Mouse (Mus musculus): ENCODE results near the gene Fbxl17.
A peak's percentile ranks its signal among the peaks of the same experiment; 100 is the strongest.

The Fbxl17 gene

DNA sequence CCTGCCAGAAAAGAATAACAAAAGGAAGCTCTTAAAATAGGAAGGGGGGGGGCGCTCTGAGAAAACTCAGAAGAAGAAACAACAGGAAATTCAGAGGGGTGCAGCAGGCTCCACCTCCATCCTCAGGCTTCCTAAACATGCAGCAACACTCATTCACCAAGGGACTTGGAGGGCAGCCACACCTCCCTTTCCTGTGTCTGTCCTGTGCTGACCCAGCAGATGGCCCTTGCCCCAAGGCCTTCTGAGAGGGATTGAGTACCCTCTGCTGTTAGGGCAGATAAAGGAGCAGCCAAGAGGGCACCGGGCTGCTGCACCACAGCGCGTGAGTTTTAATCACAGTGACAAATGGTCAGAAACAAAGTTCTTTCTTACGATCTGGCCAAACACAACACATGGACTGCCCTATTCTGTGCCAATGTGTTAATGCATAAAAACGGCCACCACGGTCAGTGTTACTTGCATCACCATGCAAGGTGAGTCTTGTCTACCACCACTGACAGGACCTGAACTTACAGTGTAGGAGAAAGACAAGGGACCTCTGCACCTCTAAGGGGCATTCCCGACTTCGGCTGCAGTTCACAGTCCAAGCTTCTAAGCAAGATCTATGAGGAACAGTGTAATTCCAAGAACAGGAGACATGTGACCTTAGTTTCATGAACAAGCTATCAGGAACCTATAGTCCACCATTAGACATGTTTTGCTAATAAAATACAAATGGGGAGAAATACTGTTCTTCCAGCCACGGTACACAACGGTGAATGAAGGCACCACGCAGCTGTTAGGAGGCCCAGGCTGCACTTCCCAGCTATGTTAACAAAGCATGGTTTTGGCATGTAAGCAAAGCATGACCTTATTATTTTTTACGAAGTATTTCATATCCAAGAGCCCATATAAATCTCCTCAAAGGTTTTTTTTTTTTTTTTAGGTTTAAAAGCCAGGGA lies 96.8 kb downstream of the Fbxl17 start:
- DNase-seq, result peak in 1 of 2 experiments; percentile 10

DNA sequence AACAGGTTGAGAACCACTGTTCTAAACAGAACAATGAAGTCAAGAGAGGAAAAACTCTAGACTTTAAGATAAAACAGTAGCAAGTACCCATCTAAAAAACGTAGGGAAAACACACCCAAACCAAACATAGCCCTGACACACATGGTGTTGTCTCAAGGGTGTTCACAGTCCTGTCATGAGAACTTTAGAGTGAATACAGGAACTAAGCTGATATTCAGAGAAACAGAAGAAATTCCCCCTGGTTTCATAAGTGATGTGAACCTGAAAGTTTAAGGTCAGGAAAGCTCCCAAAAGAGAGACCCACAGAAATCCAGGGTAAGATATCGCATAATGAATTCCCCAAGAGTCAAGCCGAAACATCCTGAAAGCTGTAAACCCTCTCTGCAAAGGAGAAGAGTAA lies 97.6 kb downstream of the Fbxl17 start:
- no peak for DNase-seq

DNA sequence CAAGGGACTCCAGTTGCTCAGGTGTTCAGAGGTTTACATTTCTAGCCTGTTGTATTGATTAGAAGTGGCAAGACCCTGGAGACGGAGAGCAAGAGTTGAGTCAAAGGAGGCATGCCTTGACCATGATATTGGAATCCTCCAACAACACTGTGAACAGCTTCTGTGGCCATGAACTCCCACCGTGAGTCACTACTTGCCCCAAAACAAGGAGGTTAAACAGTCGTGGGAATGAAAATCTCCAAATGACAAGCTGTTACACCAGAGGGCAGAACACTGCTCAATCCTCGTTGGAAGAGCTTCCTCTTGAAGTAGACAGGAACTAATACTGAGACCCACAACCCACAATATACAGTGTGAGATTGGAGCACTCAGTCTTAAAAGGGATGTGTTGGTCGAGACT lies 99.2 kb downstream of the Fbxl17 start:
- DNase-seq, result no peak

DNA sequence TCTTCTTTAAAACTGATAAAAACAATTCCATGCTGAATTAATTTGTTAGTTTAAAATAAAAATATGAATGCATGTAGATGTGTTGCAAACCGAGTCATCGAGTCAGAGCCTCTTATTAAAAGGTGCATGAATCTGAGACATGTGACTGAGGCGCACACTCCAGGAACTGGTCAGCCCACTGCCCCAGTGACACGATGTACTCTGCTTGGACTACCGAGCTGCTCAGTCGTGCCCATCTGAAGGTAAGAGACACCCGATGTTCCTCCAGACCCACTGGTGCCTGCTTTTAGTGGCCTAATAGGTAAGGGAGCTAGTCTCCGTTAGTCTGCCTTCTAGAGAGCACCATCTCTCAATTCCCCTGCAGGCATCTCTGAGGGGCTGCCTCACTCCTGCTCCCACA lies 100.0 kb downstream of the Fbxl17 start:
- DNase-seq, result no peak

DNA sequence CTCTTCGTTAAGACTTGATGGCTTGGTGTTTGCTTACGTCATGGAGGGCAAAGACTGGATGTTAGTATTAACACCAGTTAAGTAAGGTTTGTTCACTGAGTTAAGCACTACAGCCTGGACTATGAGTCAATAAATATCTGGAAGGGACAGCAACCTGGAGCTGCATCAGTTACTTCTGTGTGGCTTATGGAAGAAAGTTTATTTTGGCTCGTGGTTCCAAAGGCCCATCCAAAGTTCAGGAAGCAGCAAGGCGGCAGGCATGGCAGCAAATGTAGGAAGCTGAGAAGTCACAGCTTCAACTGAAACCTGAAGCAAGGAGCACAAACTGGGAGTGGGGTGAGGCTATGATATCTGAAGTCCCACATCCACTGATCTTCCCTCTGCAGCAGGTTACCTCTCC lies 108.3 kb downstream of the Fbxl17 start:
- DNase-seq, result no peak

DNA sequence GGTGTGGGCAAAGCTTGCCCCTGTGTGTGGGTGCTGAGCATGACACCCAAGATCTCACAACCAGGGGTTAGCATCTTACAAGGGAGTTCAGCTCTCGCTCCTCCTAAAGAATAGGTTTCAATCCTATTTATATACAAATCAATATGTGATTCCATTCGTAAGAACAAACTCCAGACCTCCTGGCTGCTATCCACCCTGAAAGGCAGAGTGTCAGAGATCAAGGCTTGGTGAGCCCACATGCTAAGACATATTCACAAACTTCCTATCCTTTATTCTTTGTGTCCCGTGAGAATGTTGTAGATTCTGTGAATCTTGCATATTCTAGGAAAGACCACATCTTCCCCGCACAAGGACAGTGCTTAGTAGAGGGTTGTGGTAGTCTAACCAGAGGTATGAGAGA lies 108.9 kb downstream of the Fbxl17 start:
- no peak for DNase-seq

DNA sequence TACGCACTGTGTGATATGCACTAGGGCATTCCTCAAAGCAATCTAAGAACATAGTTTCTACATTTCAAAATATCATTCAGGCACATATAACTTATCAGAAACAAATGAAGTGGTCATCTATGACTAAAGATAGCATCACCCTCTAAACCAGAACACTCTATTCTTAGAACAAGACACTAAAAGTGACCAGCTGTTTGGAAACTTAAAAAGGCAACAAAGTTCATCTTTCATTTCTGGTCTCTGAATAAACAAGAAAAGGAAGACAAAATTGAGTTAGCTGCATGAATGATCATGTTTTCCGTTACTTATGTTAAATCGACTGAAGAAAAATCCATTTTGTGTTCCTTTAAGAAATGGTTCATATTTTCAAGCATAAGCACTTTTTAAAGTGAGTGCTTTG lies 128.8 kb downstream of the Fbxl17 start:
- no peak for DNase-seq

DNA sequence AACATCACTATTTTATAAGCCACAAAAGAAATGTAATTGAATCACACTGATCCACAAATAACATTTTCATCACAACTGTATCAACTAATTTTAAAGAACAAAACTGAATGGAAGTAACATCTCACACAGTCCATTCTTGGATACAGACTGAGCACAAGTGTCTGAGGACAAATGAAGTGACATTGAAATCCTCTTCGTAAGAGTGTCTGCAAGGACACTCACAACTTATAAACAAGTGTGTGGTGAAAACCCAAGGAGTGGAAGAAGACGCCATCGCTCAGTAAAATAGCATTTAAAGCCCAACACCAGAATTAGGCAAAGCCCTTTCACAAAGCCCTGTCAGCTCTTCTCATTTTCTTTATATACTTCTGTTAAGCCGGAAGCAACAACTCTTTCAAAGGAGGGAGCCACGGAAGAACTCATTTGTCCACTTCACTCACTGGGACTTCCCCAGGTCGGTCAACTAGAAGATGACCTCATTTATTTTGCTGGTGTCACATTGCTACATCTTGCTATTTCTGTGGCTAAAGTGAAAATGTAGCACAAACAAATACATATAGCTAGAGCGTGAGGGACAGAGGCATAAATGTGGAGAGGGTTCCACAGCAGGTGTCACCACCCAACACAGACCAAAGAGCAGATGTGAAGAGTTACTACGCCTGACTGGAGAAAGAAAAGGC lies 130.0 kb downstream of the Fbxl17 start:
- no peak for DNase-seq

DNA sequence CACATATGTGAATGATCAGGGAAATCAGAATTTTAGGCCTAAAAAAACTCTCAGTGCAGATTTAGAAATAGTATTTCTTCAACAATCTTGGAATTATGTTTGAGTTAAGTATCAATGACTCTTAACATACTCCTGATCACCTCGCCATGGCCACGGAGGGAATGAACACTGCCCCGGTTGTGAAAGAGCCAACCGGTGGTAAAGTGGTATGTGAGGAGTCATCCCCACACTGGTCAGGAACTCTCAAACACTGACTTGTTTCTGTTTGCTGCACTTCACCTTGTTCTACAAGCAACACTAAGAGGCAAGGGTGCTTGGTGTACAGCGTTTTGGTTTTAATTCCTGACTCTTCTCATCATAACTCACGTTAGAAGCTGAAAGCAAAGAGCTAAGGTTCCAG lies 132.3 kb downstream of the Fbxl17 start:
- DNase-seq, result no peak

DNA sequence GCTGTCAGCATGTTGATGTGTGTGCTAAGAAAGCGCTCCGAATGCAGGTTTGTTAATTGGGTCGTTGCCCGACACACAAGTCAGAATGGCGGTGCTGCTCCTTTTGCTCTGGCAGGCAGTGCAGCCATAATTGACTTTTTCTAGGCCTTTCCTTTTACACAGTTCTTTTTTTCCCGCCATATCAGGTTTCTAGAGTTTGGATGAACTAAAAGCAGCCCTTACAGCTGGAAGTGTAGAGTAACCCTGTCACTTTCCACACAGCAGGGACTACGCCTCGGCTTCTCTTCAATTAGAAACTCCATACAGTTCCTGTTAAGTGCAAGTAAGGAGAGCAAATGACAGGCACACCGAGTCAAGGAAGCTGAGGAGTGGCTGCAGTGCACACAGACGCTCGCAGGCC lies 133.8 kb downstream of the Fbxl17 start:
- no peak for DNase-seq

DNA sequence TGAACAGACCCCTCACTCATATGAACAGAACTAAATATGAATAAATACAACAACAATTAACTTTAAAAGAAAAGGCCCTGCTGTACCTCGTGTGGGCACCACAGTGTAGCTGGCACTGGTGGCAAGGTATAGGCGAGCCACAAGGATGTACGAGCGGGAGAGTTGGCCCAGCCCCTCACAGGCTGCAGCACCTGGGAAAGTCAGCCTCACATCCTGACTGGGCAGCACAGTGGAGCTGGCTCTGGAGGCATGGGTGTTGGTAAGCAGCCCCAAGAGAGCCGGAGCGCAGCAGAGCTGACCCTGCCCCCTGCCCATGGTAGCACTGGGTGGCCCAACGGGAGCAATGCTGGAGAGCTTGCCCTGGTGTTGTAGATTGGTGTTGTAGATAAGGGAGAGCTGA lies 135.2 kb downstream of the Fbxl17 start:
- DNase-seq, result no peak

DNA sequence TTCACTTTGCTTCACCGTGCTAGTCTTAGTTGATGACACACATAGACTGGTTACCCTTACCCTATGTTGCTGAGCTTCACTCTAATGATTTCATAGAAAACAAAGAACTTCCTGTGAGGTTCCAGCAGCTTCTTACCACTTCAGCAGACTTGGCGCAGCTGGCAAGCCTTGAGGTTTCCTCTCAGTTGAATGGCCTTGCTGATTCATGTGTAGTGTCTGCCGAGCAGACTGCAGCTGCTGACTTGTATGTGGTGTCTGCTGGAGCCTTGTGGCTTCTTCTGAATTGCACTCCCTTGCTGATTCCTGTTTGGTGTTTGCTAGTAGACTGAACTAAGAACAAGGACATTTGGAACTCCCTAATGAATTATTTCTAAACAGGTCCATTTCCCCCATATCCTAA lies 137.6 kb downstream of the Fbxl17 start:
- no peak for DNase-seq

DNA sequence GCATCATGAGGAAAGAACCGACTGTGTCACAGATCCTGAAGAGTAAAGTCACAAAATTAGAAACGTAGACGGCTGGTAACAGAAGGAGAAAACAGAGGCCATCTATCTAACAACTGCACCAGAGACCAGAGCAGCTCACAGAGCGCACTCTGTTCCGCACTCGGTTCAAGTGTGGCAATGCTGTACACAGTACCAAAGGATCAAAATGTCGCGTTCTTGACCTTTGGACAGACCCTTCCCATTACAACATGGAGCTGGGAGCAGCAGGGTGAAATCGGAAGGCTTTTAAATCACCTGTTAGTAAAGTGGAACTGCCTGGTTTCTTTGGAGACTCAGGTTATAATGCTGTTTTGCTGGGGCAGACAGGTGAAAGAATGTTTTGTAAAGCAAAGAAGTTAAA lies 138.1 kb downstream of the Fbxl17 start:
- no peak for DNase-seq

DNA sequence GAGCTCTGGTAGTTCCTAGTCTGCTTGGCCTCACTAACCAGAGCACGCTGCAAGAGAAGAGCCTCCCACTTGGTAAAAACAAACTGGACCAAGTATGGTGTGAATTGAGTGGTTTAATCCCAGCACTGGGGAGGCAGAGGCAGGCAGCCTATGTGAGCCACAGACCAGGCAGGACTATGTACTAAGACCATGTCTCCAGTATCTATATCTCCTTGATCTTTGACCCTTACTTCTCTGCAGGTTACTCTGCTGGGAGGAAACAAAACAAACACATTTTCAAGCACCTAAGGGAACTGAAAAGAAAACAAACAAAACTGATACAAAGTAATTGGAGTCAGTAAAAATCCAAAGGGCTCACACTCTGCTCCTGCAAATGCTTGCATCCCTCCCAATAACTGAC lies 141.0 kb downstream of the Fbxl17 start:
- no peak for DNase-seq

DNA sequence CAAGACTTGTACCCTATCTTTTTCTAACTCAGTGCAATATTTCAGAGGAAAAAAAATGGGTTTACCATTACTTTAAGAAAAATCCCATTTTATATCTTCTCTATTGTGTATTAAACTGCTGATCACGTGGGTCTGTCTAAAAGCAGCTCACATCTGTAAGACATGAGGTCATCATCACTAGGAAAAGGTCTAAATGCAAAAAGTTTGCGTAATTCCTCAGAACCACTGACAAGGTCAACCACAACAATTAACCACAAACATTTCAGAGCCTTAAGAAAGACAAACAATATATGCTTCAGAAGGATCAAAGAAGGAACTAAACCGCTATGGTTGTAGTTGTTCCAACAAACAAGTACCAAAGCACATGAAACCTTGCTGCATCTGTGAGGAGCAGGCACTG lies 143.6 kb downstream of the Fbxl17 start:
- no peak for DNase-seq

DNA sequence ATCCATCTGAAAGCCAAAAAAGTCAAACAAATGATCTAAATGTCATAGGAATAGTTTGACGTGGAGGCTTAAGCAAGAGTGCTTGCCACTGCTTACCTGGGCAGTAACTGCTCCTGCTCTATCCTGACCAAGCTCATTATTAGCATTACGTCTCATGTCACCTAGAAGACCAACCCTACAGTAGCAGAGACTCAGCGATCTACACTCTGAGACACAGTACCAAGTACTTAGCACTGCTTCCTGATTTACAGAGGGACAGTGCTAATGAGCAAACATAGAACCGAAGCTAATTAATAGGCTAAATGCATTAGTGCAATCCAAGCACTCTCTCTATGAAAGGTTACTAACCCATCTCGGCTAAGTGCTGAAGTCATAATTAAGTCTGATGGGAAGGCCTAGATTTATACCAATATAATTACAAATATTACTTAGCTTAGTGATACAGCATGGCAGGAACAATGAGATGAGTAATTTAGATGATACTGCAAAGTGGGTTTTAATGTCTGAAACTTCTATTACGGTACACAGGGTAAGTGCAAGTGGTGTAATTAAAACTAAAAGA lies 147.1 kb downstream of the Fbxl17 start:
- DNase-seq, result no peak

DNA sequence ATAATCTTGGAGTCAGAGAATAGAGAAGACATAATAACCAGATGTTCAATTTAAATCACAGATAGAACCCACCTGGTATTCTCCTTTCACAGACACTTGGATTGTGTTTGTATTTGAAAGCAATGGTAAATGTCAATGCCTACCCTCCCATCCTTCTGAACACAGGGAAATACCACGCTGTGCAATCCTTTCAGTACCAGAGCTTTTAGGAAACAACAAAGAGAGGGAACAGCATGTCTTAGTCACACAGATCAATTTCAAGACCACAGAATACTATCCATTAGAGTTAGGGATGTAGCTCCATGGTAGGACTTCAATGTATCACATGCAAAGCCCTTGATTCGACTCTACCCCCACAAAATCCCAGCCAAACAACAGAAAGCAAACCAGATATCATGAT lies 148.1 kb downstream of the Fbxl17 start:
- no peak for DNase-seq

DNA sequence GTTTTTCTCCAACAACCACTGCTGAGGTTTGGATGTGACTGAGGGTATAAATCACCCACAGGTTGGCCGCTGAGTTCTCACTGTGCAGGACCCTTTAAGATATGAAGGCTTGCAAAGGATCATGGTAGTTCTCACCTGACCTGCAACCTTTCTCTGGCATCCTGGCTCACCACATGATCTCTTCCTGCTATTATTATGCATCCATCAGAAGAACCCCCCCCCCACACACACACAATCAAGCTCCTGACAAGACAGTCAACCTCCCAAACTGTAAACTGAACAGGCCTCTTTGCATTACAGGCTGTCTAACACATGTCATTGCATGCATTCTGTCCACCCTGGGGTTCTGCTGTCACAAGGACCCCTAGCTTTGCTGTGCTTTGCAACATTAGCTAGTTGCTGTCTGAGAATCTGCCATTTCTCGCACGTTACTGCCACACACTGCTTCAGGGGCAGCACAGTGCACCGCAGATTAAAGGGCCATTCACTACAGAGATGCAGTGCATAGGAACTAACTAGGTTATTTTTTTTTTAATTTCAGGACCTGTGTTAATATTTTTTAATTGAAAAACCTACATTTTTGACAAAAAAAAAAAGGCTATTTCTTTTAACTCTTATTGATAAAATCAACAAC lies 148.8 kb downstream of the Fbxl17 start:
- no peak for DNase-seq

DNA sequence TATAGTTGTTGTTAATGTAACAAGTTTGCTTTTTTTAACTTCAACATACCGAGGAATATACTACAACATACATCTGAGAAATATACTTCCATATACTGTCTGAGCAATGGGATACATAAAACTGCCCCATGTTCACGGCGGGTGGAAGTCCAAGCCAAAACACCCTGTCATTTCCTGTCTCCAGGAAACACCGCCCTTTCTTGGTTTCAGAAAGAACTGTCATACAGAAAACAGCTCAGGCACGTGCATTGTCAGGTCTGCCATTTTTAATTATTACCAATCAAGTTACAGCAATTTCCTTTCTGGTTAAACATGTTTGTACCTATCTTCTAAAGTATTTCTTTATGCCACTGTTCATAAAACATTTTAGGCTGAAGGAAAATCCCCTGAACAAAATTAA lies 155.7 kb downstream of the Fbxl17 start:
- no peak for DNase-seq

DNA sequence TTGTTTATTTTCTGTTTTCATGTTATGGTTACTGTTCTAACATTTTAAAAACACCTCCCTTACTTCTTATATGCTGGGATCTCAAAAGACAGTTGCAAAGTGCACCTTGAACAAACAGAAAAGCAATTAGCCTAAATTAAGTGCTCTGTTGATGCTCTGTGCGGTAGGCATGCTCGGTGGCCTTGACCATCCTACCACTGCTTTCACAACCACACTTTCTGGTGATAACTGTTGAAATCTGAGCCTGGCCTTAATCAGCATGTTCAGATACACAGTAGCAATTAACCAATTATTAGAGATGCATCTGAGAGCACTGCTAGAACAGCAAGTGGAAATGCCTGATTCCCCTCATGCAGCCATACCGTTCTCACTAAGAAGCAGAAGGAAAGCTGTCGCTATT lies 156.7 kb downstream of the Fbxl17 start:
- DNase-seq, result no peak

DNA sequence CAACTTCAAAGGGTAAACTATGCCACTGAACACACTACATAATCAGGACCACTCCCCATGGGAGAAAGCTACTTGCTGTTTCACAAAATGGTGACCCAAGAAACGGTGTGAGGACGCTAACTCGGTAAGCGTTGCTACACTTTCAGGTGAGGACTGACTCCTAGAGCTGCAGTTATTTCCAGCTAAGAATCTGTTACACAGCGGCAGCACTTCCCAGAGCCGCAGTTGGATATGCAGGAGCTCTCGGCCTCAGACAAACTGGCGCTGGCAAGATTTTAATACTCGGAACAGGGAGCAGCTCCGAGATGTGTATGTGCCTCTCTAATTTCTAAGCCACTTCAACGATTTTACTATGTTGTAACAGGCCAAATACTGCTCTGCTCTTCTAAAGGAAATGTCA lies 157.4 kb downstream of the Fbxl17 start:
- DNase-seq, result no peak

DNA sequence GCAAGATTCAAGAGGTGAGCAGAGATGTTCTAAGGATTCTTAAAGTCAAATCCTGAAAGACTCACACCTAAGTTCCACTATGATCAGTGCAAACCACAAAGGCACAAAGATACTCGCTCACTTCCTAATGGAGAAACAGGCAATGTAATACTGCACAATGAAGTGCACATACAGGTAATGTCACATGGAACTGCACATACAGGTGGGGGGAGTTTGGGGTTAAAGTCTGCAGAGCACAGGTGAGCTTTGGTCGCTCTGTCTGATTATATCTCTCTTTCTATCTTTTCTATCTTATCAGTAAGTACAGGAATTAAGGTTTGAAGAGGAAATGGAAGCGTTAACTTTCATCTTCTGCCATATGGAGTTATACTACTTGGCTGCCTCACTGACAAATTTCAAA lies 158.6 kb downstream of the Fbxl17 start:
- no peak for DNase-seq

DNA sequence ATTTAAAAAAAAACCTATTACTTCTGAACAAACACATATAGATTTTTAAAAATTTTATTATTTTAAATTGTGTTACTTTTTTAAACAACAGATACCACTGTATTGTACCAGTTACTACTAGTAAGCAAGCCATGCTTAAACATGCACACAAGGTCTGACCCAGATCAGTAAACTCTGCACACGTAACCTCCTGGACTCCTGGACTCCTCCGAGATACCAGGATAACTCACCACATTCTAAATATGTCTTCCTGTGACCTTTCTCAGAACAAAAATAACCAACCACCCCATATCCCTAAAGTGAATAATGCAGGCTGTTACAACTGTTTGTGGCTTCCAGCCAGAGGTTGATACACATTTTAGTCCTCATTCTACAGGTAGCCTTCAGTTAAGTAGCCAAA lies 170.9 kb downstream of the Fbxl17 start:
- DNase-seq, result no peak

DNA sequence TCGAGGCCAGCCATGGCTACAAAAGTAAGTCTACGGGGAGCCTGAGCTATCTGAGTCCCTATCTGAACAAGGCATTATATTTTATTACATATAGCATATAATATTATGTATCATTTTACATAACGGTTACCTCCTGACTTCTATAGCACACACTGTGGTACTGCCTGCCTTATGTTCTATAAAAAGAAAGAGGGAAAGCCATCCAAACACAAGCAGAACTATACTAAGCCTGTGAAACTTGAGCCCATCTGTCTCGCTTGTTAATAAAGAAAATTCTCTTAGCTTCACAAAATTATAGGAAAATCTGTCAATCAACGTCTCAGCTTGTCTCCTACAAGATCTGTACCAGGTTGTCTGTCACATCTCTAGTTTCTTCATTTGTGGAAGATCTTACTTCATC lies 173.6 kb downstream of the Fbxl17 start:
- no peak for DNase-seq

Data from lung, adult 18-20 months (tissue).